Mouse (Mus musculus) olfactory bulb, adult 2 months (tissue): Measurements from ENCODE around the gene Baz1b.

Experiments used
- CTCF ChIP-seq: fragments of 200-500 bp; IDR thresholded peaks from 2 replicates; pipeline ENCODE4 v1.5.1; 2012; ENCODE audit warnings: low read depth, mild to moderate bottlenecking, low read length, moderate library complexity; ENCODE audit not compliant: insufficient read depth
- POLR2A ChIP-seq: fragments of 200-500 bp; IDR thresholded peaks from 2 replicates; pipeline ENCODE4 v1.6.1; 2012; ENCODE audit warnings: mild to moderate bottlenecking, low read depth, low read length, moderate library complexity; ENCODE audit not compliant: insufficient read depth

GRCm38 (mm10) chr5:135139881-135140280, 47.2 kb upstream of the Baz1b start:
- TF ChIP-seq CTCF = no peak
- TF ChIP-seq POLR2A = no peak
